Mouse (Mus musculus) MEL (cell line): ENCODE measurements around the gene Rps19.

Experiments used
- CTCF ChIP-seq, 3 experiments: IDR thresholded peaks in 2 of 3; conservative IDR thresholded peaks in 1 of 3; 2 replicates each; pipeline ENCODE4 v1.5.1; 2011 to 2012; ENCODE audit warnings: low read length in 3 of 3, low read depth in 2 of 3, mild to moderate bottlenecking in 2 of 3, improper control_type of control experiment in 1 of 3, inconsistent platforms in 1 of 3, mixed read lengths in 1 of 3, moderate library complexity in 1 of 3; ENCODE audit not compliant: control insufficient read depth in 1 of 3, insufficient read depth in 1 of 3, poor library complexity in 1 of 3, severe bottlenecking in 1 of 3
- EP300 ChIP-seq, 2 experiments: IDR thresholded peaks; 2 replicates each; pipeline ENCODE4 v1.6.1; 2011; ENCODE audit warnings: improper control_type of control experiment in 2 of 2, low read length in 2 of 2, low read depth in 1 of 2, mild to moderate bottlenecking in 1 of 2
- MAX ChIP-seq: IDR thresholded peaks from 2 replicates; pipeline ENCODE4 v1.6.1; 2011; ENCODE audit warnings: low read length, improper control_type of control experiment
- MYC ChIP-seq: IDR thresholded peaks from 2 replicates; pipeline ENCODE4 v1.6.1; 2011; ENCODE audit warnings: low read depth, mild to moderate bottlenecking, low read length, improper control_type of control experiment, moderate library complexity
- POLR2A ChIP-seq, 2 experiments: IDR thresholded peaks; 2 replicates each; pipeline ENCODE4 v1.6.1; 2011 to 2012; ENCODE audit warnings: low read length in 2 of 2, mild to moderate bottlenecking in 2 of 2, control low read depth in 1 of 2, improper control_type of control experiment in 1 of 2, low read depth in 1 of 2, moderate library complexity in 1 of 2; ENCODE audit not compliant: control insufficient read depth in 1 of 2, insufficient read depth in 1 of 2, poor library complexity in 1 of 2
- ZNF384 ChIP-seq: IDR thresholded peaks from 2 replicates; pipeline ENCODE4 v1.6.1; 2012; ENCODE audit warnings: low read depth, mild to moderate bottlenecking, inconsistent platforms, low read length, improper control_type of control experiment

- TF ChIP-seq ZNF384 (no peak), CTCF (IDR thresholded peaks at IDR 0.05 in 2 of 3, conservative IDR thresholded peaks at IDR 0.05 in 1 of 3; ENCODE audit: control insufficient read depth in 1 of 3, insufficient read depth in 1 of 3, low read depth in 2 of 3, low read length in 3 of 3, poor library complexity in 1 of 3, severe bottlenecking in 1 of 3) (no peak), EP300 (IDR thresholded peaks at IDR 0.05; ENCODE audit: low read depth in 1 of 2, low read length in 2 of 2) (peak in 1 of 2 experiments; percentile 38; a peak in 2 of 4 replicates), POLR2A (IDR thresholded peaks at IDR 0.05; ENCODE audit: control insufficient read depth in 1 of 2, insufficient read depth in 1 of 2, low read depth in 1 of 2, low read length in 2 of 2, poor library complexity in 1 of 2) (peak; percentile 11 to 77; a peak in 2 of 4 replicates), MAX (peak; percentile 90), MYC (peak; percentile 92)
Observed at GRCm38 (mm10) chr7:24904070-24904483, 19.9 kb downstream of the Rps19 start.
